Mouse (Mus musculus) liver, embryonic 14.5 days (tissue): ENCODE data around the gene Hoxa2. TPM values are rescaled to one million over a fixed set of nuclear protein-coding genes. Genes with fewer than 3 reads are reported as not detected.

Experiments used
- ATAC-seq: fragments of 200-750 bp; cut with Nextera tagmentation; 2 replicates; pipeline ENCODE4 v1.8.0; 2017; ENCODE audit warnings: moderate number of reproducible peaks, mild to moderate bottlenecking, moderate library complexity; ENCODE audit not compliant: insufficient read depth
- DNase-seq, 3 experiments: peaks; one replicate each; pipeline ENCODE4 v3.0.0-alpha.2; 2012 to 2013; ENCODE audit warnings: low read depth in 3 of 3, low spot score in 3 of 3
- H3K27ac ChIP-seq: fragments of 300-500 bp; sonication (generic); 2 replicates; pipeline ENCODE4 v1.5.1; 2014; ENCODE audit warnings: moderate library complexity, mild to moderate bottlenecking, control low read depth, inconsistent platforms
- H3K27me3 ChIP-seq: fragments of 300-500 bp; sonication (generic); 2 replicates; pipeline ENCODE4 v1.6.1; 2014; ENCODE audit warnings: mild to moderate bottlenecking, low read length, moderate library complexity; ENCODE audit not compliant: control insufficient read depth, insufficient read depth
- H3K36me3 ChIP-seq: fragments of 300-500 bp; sonication (generic); replicated peaks from 2 replicates; pipeline ENCODE4 v1.6.1; 2014; ENCODE audit warnings: low read depth; ENCODE audit not compliant: control insufficient read depth, insufficient read depth
- H3K4me1 ChIP-seq, 2 experiments: fragments of 200-500 bp in 1 of 2; fragments of 300-500 bp in 1 of 2; sonication (generic) in 1 of 2; replicated peaks; 2 replicates each; pipeline ENCODE4 v1.6.1; 2012 to 2014; ENCODE audit warnings: antibody characterized with exemption in 1 of 2, inconsistent platforms in 1 of 2, low read length in 1 of 2; ENCODE audit not compliant: control insufficient read depth in 2 of 2, insufficient read depth in 2 of 2
- H3K4me2 ChIP-seq: fragments of 300-500 bp; sonication (generic); 2 replicates; pipeline ENCODE4 v1.6.1; 2014; ENCODE audit warnings: low read depth, mild to moderate bottlenecking, control low read depth, moderate library complexity
- H3K4me3 ChIP-seq, 2 experiments: fragments of 200-500 bp in 1 of 2; fragments of 300-500 bp in 1 of 2; sonication (generic) in 1 of 2; 2 replicates each; pipeline ENCODE4 v1.5.1; 2012 to 2014; ENCODE audit warnings: low read depth in 2 of 2, low read length in 2 of 2, mild to moderate bottlenecking in 2 of 2, control low read depth in 1 of 2, inconsistent platforms in 1 of 2, moderate library complexity in 1 of 2; ENCODE audit not compliant: insufficient read depth in 1 of 2
- H3K9ac ChIP-seq: fragments of 300-500 bp; sonication (generic); replicated peaks from 2 replicates; pipeline ENCODE4 v1.6.1; 2014; ENCODE audit warnings: mild to moderate bottlenecking, control low read depth, moderate library complexity
- H3K9me3 ChIP-seq: fragments of 300-500 bp; sonication (generic); 2 replicates; pipeline ENCODE4 v1.6.1; 2016; ENCODE audit warnings: low read length, mixed read lengths; ENCODE audit not compliant: control insufficient read depth
- CTCF ChIP-seq: IDR thresholded peaks from 2 replicates; pipeline ENCODE4 v1.5.1; 2016; ENCODE audit warnings: antibody characterized with exemption, low read depth, control low read depth
- EP300 ChIP-seq: IDR thresholded peaks from 2 replicates; pipeline ENCODE4 v1.6.1; 2016; ENCODE audit warnings: antibody characterized with exemption, low read depth
- WGBS: fragments of 180-500 bp; shearing (Covaris S2); extraction: QIAGEN DNeasy Blood & Tissue Kit; methylation state at CpG from one replicate; pipeline ENCODE4 v1.1.7; 2014; ENCODE audit not compliant: insufficient replicate concordance; 5-methylcytosine and 5-hydroxymethylcytosine counted together
- polyA plus RNA-seq, 2 experiments: library from polyadenylated mRNA; depleted of rRNA in 1 of 2; stranded (reverse) in 1 of 2; unstranded in 1 of 2; fragments of >200 nt; fragmentation: Nextera tagmentation in 1 of 2; extraction: Ambion mirVana in 1 of 2; gene quantifications; 2 replicates each; pipeline versions ENCODE4 v1.2.1 to v1.2.3; 2012 to 2014

Gene Hoxa2
- polyA plus RNA-seq, 2 experiments, result 0.14 to 0.26 TPM

- Histone ChIP-seq H3K27me3 (peaks cover 98% of the 10 kb centered on the region), H3K27ac (no peak overlapping the region), H3K4me2 (peak overlapping the region; percentile 67), H3K9me3 (no peaks in the 10 kb centered on the region), H3K4me1 (no peaks in the 10 kb centered on the region; a peak in 1 of 4 replicates), H3K9ac (no peak overlapping the region), H3K36me3 (no peaks in the 10 kb centered on the region), H3K4me3 (peak overlapping the region; percentile 41 to 57)
- 1% methylated on average over 31 of the region's 32 CpGs for WGBS
- DNase-seq (no peak), ATAC-seq (no peak)
- no peak for TF ChIP-seq EP300
- no peak for TF ChIP-seq CTCF
Measured at GRCm38 (mm10) chr6:52157466-52158275, 7.0 kb downstream of the Hoxa2 start.

GRCm38 (mm10) chr6:52156551-52157200, 8.0 kb downstream of the Hoxa2 start:
- H3K36me3 ChIP-seq, result no peaks in the 10 kb centered on the region
- no peak for TF ChIP-seq EP300
- no peak for TF ChIP-seq CTCF
- H3K4me1 ChIP-seq, result no peaks in the 10 kb centered on the region; a peak in 1 of 4 replicates
- no peaks in the 10 kb centered on the region for H3K9me3 ChIP-seq
- DNase-seq, result no peak
- H3K27me3 ChIP-seq, result peaks cover 96% of the 10 kb centered on the region
- no peak for ATAC-seq
- 2% methylated on average over 20 of the region's 20 CpGs for WGBS
- no peak overlapping the region for H3K9ac ChIP-seq
- H3K27ac ChIP-seq, result no peak overlapping the region
- no peak overlapping the region for H3K4me3 ChIP-seq
- H3K4me2 ChIP-seq, result peak overlapping the region; percentile 4; the same call in 1 of the 2 replicates

- 49% methylated on average over 3 of the region's 3 CpGs for WGBS
- H3K4me3 ChIP-seq, result no peak overlapping the region
- ATAC-seq, result no peak
- no peak for DNase-seq
- H3K27ac ChIP-seq, result no peak overlapping the region
- H3K9me3 ChIP-seq, result no peaks in the 10 kb centered on the region
- TF ChIP-seq CTCF (no peak), EP300 (no peak)
- peaks cover 92% of the 10 kb centered on the region for H3K27me3 ChIP-seq
- H3K36me3 ChIP-seq, result no peaks in the 10 kb centered on the region
- H3K4me1 ChIP-seq, result no peaks in the 10 kb centered on the region; a peak in 1 of 4 replicates
- H3K9ac ChIP-seq, result no peak overlapping the region
- no peak overlapping the region for H3K4me2 ChIP-seq
Measured at GRCm38 (mm10) chr6:52155471-52155870, 9.2 kb downstream of the Hoxa2 start.

- Histone ChIP-seq H3K4me2 (no peak overlapping the region), H3K4me1 (no peaks in the 10 kb centered on the region), H3K4me3 (no peak overlapping the region), H3K27me3 (peaks cover 86% of the 10 kb centered on the region), H3K9me3 (no peaks in the 10 kb centered on the region), H3K36me3 (no peaks in the 10 kb centered on the region), H3K9ac (no peak overlapping the region), H3K27ac (no peak overlapping the region)
- DNase-seq, result no peak
- 38% methylated on average over 5 of the region's 5 CpGs for WGBS
- no peak for ATAC-seq
- TF ChIP-seq EP300 (no peak), CTCF (no peak)
Measured at GRCm38 (mm10) chr6:52154044-52154443, 10.6 kb downstream of the Hoxa2 start.

GRCm38 (mm10) chr6:52153270-52153669, 11.4 kb downstream of the Hoxa2 start:
- H3K9ac ChIP-seq, result no peak overlapping the region

More at GRCm38 (mm10) chr6:52153270-52153669, 11.4 kb downstream of the Hoxa2 start:
- no peaks in the 10 kb centered on the region for H3K36me3 ChIP-seq
- peaks cover 78% of the 10 kb centered on the region for H3K27me3 ChIP-seq
- H3K4me1 ChIP-seq, result no peaks in the 10 kb centered on the region
- no peak overlapping the region for H3K4me3 ChIP-seq
- 5% methylated on average over 6 of the region's 6 CpGs for WGBS
- H3K4me2 ChIP-seq, result no peak overlapping the region
- TF ChIP-seq EP300 (no peak), CTCF (no peak)
- DNase-seq, result no peak
- H3K27ac ChIP-seq, result no peak overlapping the region
- H3K9me3 ChIP-seq, result no peaks in the 10 kb centered on the region
- ATAC-seq, result no peak
